In genomic region chr9:46151704-46152040, GRCm38 (mm10) we compare ENCODE assay signal across 8 mouse cellular contexts.
DNase-seq lines count a peak whose midpoint lies in the region; ATAC-seq lines count a peak whose summit lies in the region.

No protein-coding gene starts in this region.

- 61% methylated on average over 6 of the region's 6 CpGs for WGBS in heart, embryonic 14.5 days
- WGBS in neural tube, embryonic 15.5 days: 86% methylated on average over 6 of the region's 6 CpGs

- H3K4me3 ChIP-seq in heart, embryonic 14.5 days (ENCODE audit: control insufficient read depth in 1 of 2, insufficient read depth in 1 of 2, low read depth in 1 of 2, low read length in 2 of 2): no peak overlapping the region
- no peak overlapping the region for H3K4me3 ChIP-seq in neural tube, embryonic 15.5 days (replicated peaks)

- H3K27me3 ChIP-seq in heart, embryonic 14.5 days (ENCODE audit: control insufficient read depth, insufficient read depth, low read length): no peaks in the 10 kb centered on the region
- H3K27me3 ChIP-seq in neural tube, embryonic 15.5 days (replicated peaks): no peaks in the 10 kb centered on the region

- no peak overlapping the region for H3K4me2 ChIP-seq in heart, embryonic 14.5 days (ENCODE audit: low read length)
- no peak overlapping the region for H3K4me2 ChIP-seq in neural tube, embryonic 15.5 days

- H3K4me1 ChIP-seq in heart, embryonic 14.5 days (ENCODE audit: control insufficient read depth in 2 of 2, insufficient read depth in 2 of 2, low read length in 2 of 2): peaks cover 24 to 53% of the 10 kb centered on the region in 2 experiments
- peaks cover 23% of the 10 kb centered on the region for H3K4me1 ChIP-seq in neural tube, embryonic 15.5 days

- no peak overlapping the region for H3K9ac ChIP-seq in heart, embryonic 14.5 days (ENCODE audit: low read length)
- no peak overlapping the region for H3K9ac ChIP-seq in neural tube, embryonic 15.5 days (replicated peaks)

- no peak for ATAC-seq in heart, embryonic 14.5 days (ENCODE audit: insufficient number of reproducible peaks, insufficient read depth, low FRiP score, low read depth)
- no peak for ATAC-seq in neural tube, embryonic 15.5 days (ENCODE audit: low FRiP score)

- H3K36me3 ChIP-seq in heart, embryonic 14.5 days (ENCODE audit: control insufficient read depth, insufficient read depth, low read length): no peaks in the 10 kb centered on the region
- 0 out of 2 replicates have a peak, but pooled peaks cover 2% of the 10 kb centered on the region for H3K36me3 ChIP-seq in neural tube, embryonic 15.5 days

- H3K27ac ChIP-seq in heart, embryonic 14.5 days (replicated peaks in 1 of 2; ENCODE audit: control insufficient read depth in 1 of 2, insufficient read depth in 1 of 2, low read depth in 2 of 2, low read length in 2 of 2): peak overlapping the region; percentile 10 to 50; a peak in 3 of 4 replicates
- no peak overlapping the region for H3K27ac ChIP-seq in neural tube, embryonic 15.5 days (replicated peaks)

- DNase-seq in kidney, postnatal 10 days: peak; percentile 68
- DNase-seq in kidney, adult 11 months: no peak
- peak; percentile 24 for DNase-seq in T-cell, adult 2 months (ENCODE audit: low spot score)
- DNase-seq in lung, postnatal 4 days: peak; percentile 23 to 62
- no peak for DNase-seq in layer of hippocampus, adult 8-10 months (ENCODE audit: low spot score in 2 of 2)
- no peak for DNase-seq in urinary bladder, adult 2 months (ENCODE audit: low spot score)

- H3K9me3 ChIP-seq in heart, embryonic 14.5 days (ENCODE audit: control insufficient read depth, low read length): no peaks in the 10 kb centered on the region
- H3K9me3 ChIP-seq in neural tube, embryonic 15.5 days (replicated peaks): no peaks in the 10 kb centered on the region

Comparison
In these comparisons a context has a peak if more than half of its experiments do, and no peak if none do; other contexts are left out.
1. DNase-seq: peak in kidney, postnatal 10 days (single experiment), T-cell, adult 2 months (single experiment) and lung, postnatal 4 days (2 of 2); none in kidney, adult 11 months (single experiment), layer of hippocampus, adult 8-10 months (0 of 2) and urinary bladder, adult 2 months (single experiment).